Mouse (Mus musculus): Measurements from ENCODE around the gene Adgrb2.

- TF ChIP-seq POLR2A (IDR thresholded peaks at IDR 0.05; ENCODE audit: insufficient read length, low read depth) (no peak), CEBPB (IDR thresholded peaks at IDR 0.05; ENCODE audit: insufficient read depth, poor library complexity, severe bottlenecking) (no peak), E2F4 (IDR thresholded peaks at IDR 0.05; ENCODE audit: insufficient read depth) (no peak), MYOG (IDR thresholded peaks at IDR 0.05; ENCODE audit: control insufficient read depth in 1 of 3, insufficient read depth in 1 of 3, insufficient read length in 2 of 3, low read depth in 2 of 3) (no peak), MAX (IDR thresholded peaks at IDR 0.05; ENCODE audit: low read depth) (no peak), POLR2AphosphoS2 (IDR thresholded peaks at IDR 0.05; ENCODE audit: insufficient read length, low read depth) (no peak), USF1 (IDR thresholded peaks at IDR 0.05; ENCODE audit: low read depth) (no peak)
Measured at GRCm38 (mm10) chr4:129993213-129993612, 8.5 kb downstream of the Adgrb2 start.
